Mouse (Mus musculus) splenic B cell, adult 2 months (primary cell): ENCODE measurements around the gene Hoxc6.

Experiments
- DNase-seq: peaks from one replicate; pipeline ENCODE4 v3.0.0-alpha.2; 2011; ENCODE audit warnings: low read depth, low spot score
- H3K27me3 ChIP-seq: 2 replicates; pipeline ENCODE4 v1.6.1; 2012; ENCODE audit warnings: mild to moderate bottlenecking, low read length, moderate library complexity, mixed read lengths; ENCODE audit not compliant: control insufficient read depth, poor library complexity, insufficient read depth, severe bottlenecking
- H3K36me3 ChIP-seq: 2 replicates; pipeline ENCODE4 v1.6.1; 2012; ENCODE audit warnings: mild to moderate bottlenecking, low read length, moderate library complexity, mixed read lengths; ENCODE audit not compliant: control insufficient read depth, poor library complexity, insufficient read depth, severe bottlenecking

Gene Hoxc6

DNA sequence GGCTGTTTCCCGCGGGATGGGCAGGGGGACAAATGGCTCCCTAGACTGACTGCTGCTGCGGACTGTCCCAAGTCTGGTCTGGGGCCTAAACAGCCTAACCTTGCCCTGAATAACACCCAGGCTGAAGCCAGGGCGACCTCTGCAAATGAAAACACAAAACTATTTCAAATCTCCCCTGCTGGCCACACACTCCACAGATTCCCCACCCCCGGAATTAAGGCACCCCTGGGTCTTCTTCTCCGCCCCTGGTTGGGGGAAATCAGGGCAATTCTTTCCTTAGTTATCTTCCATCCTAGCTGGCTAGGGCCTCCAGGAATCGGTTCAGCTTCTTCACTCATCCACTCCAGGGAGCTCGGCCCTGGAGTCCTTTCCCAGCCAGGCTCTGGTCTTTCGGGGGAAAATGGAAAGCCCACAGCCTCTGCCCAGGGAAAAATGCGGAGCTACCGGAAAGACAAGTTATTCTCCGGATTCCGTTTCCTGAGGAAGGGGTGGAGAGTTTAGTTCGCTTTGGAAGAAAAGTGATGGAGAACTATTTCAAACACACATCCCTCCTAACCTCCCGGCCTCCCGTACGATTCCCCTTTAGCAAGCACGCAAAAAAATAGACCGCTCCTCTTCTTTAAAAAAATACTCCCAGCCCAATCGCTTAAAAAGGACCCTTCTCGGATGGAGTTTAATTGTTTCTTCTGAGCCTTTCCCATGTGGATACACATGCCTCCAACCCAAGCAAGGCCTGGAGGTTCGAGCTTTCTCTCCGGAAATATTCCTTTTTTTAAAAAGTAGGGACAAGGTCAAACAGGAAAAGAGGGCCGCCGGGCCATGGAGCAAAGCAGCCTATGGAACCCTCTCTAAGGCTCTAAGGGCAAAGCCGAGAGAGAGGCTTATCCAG lies 32.8 kb upstream of the Hoxc6 start:
- no peak for DNase-seq

GRCm38 (mm10) chr15:102965892-102966775 lies 31.9 kb upstream of the Hoxc6 start:
- peak; percentile 78 for DNase-seq
- H3K27me3 ChIP-seq: peaks cover 7% of the 10 kb centered on the region
- H3K36me3 ChIP-seq: no peaks in the 10 kb centered on the region

More for the DNA sequence above, 32.8 kb upstream of the Hoxc6 start:
- Histone ChIP-seq H3K36me3 (no peaks in the 10 kb centered on the region), H3K27me3 (peaks cover 7% of the 10 kb centered on the region)

- H3K36me3 ChIP-seq: no peaks in the 10 kb centered on the region
- no peak for DNase-seq
- H3K27me3 ChIP-seq: peaks cover 7% of the 10 kb centered on the region
Measured at GRCm38 (mm10) chr15:102966776-102967311, 31.2 kb upstream of the Hoxc6 start, which contains the start of gene Hoxc10. Gene Hoxc10 (plus strand): TSS chr15:102966796.

- Histone ChIP-seq H3K27me3 (peaks cover 7% of the 10 kb centered on the region), H3K36me3 (no peaks in the 10 kb centered on the region)
- no peak for DNase-seq
Measured at GRCm38 (mm10) chr15:102967312-102967510, 30.8 kb upstream of the Hoxc6 start, which contains the start of gene Hoxc5. Gene Hoxc5 (plus strand): TSS chr15:102967443.

GRCm38 (mm10) chr15:102967511-102968397 lies 30.3 kb upstream of the Hoxc6 start:
- Histone ChIP-seq H3K36me3 (no peaks in the 10 kb centered on the region), H3K27me3 (peaks cover 7% of the 10 kb centered on the region)
- no peak for DNase-seq

- Histone ChIP-seq H3K36me3 (no peaks in the 10 kb centered on the region), H3K27me3 (peaks cover 2% of the 10 kb centered on the region)
- no peak for DNase-seq
Measured at GRCm38 (mm10) chr15:102969296-102969695, 28.8 kb upstream of the Hoxc6 start.

DNA sequence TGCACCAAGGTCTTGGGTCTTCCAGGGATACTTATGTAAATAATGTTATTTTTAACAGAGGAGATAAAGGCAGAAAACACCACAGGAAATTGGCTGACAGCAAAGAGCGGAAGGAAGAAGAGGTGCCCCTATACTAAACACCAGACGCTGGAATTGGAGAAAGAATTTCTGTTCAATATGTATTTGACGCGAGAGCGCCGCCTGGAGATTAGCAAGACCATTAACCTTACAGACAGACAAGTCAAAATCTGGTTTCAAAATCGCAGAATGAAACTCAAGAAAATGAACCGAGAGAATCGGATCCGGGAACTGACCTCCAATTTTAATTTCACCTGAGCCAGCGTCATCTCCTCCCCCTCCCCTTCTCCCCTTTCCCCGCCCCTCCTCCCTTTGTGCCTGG lies 27.3 kb upstream of the Hoxc6 start:
- Histone ChIP-seq H3K36me3 (no peaks in the 10 kb centered on the region), H3K27me3 (peaks cover 2% of the 10 kb centered on the region)
- no peak for DNase-seq

- peaks cover 2% of the 10 kb centered on the region for H3K27me3 ChIP-seq
- no peak for DNase-seq
- H3K36me3 ChIP-seq: no peaks in the 10 kb centered on the region
Measured at GRCm38 (mm10) chr15:102972254-102972653, 25.8 kb upstream of the Hoxc6 start.

GRCm38 (mm10) chr15:102972753-102973152 lies 25.3 kb upstream of the Hoxc6 start:
- DNase-seq: no peak
- Histone ChIP-seq H3K36me3 (no peaks in the 10 kb centered on the region), H3K27me3 (no peaks in the 10 kb centered on the region; the same call in 1 of the 2 replicates)

DNA sequence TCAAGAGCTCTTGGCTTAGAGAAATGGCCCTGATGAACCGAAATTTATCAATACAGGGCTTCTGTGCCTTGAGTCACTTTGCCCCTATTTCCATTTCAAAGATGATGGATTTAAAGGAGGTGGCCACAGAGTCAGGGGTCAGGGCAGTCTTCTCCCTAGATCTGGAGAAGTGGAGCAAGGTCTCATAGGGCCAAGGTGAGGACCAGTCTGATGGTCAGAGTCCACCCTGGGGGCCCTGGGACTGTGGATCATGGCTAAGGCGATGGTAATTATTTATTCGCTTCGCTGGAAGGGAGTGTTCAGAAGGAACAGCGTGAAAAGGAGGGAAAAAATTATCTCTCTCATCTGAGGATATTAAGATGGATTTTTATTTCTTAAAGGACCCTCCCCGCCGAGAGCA lies 23.0 kb upstream of the Hoxc6 start:
- H3K36me3 ChIP-seq: no peaks in the 10 kb centered on the region
- no peak for DNase-seq
- peaks cover 1% of the 10 kb centered on the region for H3K27me3 ChIP-seq

- Histone ChIP-seq H3K36me3 (no peaks in the 10 kb centered on the region), H3K27me3 (peaks cover 2% of the 10 kb centered on the region)
- DNase-seq: no peak
Measured at GRCm38 (mm10) chr15:102975688-102976111, 22.4 kb upstream of the Hoxc6 start.

DNA sequence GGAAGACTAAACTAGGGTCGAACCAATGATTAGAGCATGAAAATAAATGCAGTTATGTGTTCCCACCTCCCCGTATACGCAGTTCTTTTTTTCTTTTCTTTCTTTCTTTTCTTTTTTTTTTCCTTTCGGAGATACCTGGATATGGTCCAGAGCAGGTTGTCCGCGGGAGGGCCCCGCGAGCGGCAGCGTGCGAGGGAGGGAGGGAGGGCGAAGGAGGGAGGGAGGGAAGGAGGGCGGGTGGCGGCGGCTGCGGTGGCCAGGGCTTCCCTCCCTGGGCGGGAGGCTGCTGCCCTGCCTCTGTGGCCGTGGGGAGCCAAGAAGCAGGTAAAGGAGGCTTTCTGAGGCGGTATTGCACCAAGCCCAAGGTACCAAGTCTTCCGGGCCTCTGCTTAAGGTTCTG lies 21.9 kb upstream of the Hoxc6 start, which contains the start of gene Hoxc9:
Gene Hoxc9, plus strand, starts transcription at position 269 of the 400 bp plus-strand sequence.
- Histone ChIP-seq H3K27me3 (peaks cover 2% of the 10 kb centered on the region), H3K36me3 (no peaks in the 10 kb centered on the region)
- no peak for DNase-seq

DNA sequence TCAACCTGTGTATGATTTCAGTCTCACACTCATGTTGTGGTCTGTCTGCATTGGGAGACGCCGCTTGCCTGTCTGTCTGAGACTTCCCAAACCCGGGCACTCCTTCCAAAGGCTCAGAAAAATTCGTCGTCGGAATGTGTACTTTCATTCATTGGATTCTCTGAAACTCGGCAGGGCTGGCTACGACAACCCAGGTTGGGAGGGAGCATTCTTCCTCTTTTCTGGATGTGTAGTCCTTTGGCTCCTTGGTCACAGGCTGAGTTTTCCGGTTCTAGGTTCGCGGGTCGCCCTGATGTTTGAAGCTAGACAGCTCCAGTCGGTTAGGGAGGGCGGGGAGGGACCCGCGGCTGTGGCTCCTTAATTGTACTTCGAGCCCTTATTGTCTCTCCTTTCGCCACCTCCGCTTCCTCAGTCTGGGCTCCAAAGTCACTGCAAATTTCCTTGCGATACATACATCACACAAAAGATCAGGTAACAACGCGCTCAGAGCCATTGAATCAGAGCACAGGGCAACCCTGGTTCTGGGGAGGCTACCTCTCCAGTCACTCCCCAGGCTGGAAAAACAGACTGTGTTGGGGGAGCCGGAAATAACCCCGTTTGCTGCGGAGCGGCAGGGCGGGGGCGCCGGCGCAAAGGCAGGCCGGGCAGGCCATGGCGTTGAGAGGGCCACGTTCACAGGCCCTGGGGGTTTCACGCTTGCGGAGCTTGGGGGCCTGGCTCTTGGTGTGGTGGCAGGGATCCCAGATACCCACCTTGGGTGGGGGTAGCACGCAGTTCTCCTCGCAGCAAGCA lies 21.2 kb upstream of the Hoxc6 start:
- H3K27me3 ChIP-seq: peaks cover 2% of the 10 kb centered on the region
- H3K36me3 ChIP-seq: no peaks in the 10 kb centered on the region
- DNase-seq: no peak
